Mouse (Mus musculus): ENCODE results near the gene Dnah11. TPM values are rescaled to one million over a fixed set of nuclear protein-coding genes. Genes with fewer than 3 reads are reported as not detected.
"Not testable (repeated sequence)": the region's sequence is repeated elsewhere in the genome, so short reads cannot be mapped to it uniquely, and the experiment has no call there.

Dnah11 gene
- polyA plus RNA-seq, 1 experiment from 2014 or later: 0.19 TPM

DNA sequence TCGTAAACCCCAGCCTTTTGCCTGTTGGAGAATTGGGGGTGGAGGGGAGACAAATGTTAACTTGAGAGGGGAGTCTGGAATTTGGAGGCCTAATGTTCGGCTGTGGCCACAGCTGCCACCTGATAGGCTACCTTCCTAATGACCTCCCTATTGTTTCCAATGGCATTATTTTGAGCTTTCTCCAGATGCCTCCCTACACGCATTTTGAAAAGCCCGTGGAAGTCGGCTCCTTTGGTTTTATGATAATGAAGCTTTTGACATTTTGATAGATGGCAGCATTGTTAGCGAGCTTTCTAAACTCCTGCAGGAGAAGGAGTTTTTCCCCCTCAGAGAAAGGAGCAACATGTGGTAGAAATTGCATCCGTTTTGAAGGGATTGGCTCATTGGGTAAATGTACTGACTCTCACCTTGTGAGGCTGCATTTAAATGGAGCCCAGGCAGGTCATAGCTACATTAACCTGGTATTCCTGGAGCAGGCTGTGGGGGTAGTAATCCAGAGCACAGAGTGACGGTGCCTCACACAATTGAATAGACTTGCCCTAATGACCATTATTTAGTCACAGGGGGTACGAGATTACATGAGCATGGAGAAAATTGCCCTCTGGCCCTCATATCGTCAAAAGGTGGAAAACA lies 284.1 kb downstream of the Dnah11 start:
- ATAC-seq: no peak

DNA sequence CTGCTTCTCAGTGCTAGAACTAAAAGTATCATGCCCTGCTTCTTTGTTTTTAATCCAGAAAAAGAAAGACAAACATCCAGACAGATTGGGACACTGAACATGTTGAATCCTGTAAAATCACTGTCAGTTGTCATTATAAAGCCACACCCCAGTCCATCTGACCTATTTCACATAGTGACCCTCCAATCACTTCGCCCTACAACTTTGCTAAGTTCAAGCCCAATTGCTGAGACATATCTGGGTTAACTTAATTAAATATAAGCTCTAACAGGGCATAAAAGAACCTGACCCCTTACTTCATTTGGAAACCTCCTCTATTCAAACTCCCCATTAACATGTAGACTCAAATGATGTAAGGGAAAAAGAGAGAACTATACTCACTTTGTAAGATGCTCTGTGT lies 287.4 kb downstream of the Dnah11 start:
- 86% methylated on average over 1 of the region's 1 CpGs for WGBS
- no peak for ATAC-seq
- no peaks in the 10 kb centered on the region for H3K36me3 ChIP-seq (ENCODE audit: control insufficient read depth, insufficient read depth, low read length)

More for the DNA sequence above, 284.1 kb downstream of the Dnah11 start:
- no peak overlapping the region for H3K9ac ChIP-seq (ENCODE audit: low read depth, low read length)
- H3K27ac ChIP-seq (ENCODE audit: low read length): no peak overlapping the region
- 14% methylated on average over 10 of the region's 10 CpGs for WGBS
- H3K4me2 ChIP-seq (ENCODE audit: low read length): no peak overlapping the region
- no peaks in the 10 kb centered on the region for H3K27me3 ChIP-seq (ENCODE audit: control insufficient read depth, insufficient read depth, low read depth, low read length)
- no peaks in the 10 kb centered on the region for H3K9me3 ChIP-seq (replicated peaks; ENCODE audit: control insufficient read depth, low read length, poor library complexity, severe bottlenecking)
- H3K36me3 ChIP-seq (ENCODE audit: control insufficient read depth, insufficient read depth, low read length): no peaks in the 10 kb centered on the region
- no peak overlapping the region for H3K4me3 ChIP-seq (ENCODE audit: low read depth, low read length)
- H3K4me1 ChIP-seq (ENCODE audit: control insufficient read depth, insufficient read depth, low read length): peaks cover 5% of the 10 kb centered on the region; the same call in 1 of the 2 replicates

DNA sequence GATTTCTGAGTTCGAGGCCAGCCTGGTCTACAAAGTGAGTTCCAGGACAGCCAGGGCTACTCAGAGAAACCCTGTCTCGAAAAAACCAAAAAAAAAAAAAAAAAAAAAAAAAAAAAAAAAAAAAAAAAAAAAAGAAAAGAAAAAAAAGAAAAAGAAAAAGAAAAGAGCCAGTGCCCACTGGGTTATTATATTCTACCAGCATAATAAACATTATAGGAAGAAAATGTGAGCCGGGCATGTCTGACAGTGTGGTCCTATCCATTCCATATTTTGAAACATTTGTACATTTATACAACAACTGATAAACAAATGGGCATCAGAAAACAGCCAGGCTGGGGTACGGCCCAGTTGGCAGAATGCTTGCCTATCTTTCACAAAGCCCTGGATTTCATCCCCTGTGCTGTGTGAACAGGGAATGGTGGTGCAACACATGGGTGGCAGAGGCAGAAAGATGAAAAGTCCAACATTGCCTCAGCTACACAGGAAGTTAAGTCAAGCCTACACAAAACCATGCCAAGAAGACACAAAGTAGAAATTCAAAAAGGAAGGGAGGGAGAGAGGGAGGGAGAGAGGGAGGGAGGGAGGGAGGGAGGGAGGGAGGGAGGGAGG lies 293.5 kb downstream of the Dnah11 start:
- H3K4me1 ChIP-seq (ENCODE audit: control insufficient read depth, insufficient read depth, low read length): not testable (repeated sequence)

More for the DNA sequence above, 287.4 kb downstream of the Dnah11 start:
- no peaks in the 10 kb centered on the region for H3K27me3 ChIP-seq (ENCODE audit: control insufficient read depth, insufficient read depth, low read depth, low read length)
- H3K9me3 ChIP-seq (replicated peaks; ENCODE audit: control insufficient read depth, low read length, poor library complexity, severe bottlenecking): no peaks in the 10 kb centered on the region
- no peak overlapping the region for H3K4me2 ChIP-seq (ENCODE audit: low read length)
- H3K4me3 ChIP-seq (ENCODE audit: low read depth, low read length): no peak overlapping the region
- no peak overlapping the region for H3K9ac ChIP-seq (ENCODE audit: low read depth, low read length)
- H3K4me1 ChIP-seq (ENCODE audit: control insufficient read depth, insufficient read depth, low read length): peaks cover 5% of the 10 kb centered on the region; the same call in 1 of the 2 replicates
- no peak overlapping the region for H3K27ac ChIP-seq (ENCODE audit: low read length)

DNA sequence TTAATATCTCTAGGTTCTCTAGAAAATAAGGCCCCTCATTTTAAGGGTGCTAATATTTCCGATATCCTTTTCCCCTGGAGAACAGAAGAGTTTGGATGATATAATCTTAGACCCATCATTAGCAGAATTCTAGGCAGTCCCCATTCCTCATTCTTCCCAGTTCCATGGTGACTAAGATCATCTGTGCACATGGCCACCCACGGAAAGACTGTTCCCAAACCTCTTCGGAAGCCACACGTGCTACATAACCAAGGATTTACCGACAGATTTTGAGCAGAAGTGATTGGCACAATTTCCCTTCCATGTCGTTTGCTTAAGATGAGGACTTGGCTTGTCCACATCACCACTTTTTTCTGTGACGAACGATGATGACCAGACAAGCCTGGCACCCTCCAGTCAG lies 295.2 kb downstream of the Dnah11 start:
- H3K9ac ChIP-seq (ENCODE audit: low read depth, low read length): no peak overlapping the region
- H3K36me3 ChIP-seq (ENCODE audit: control insufficient read depth, insufficient read depth, low read length): no peaks in the 10 kb centered on the region
- H3K27me3 ChIP-seq (ENCODE audit: control insufficient read depth, insufficient read depth, low read depth, low read length): no peaks in the 10 kb centered on the region
- H3K9me3 ChIP-seq (replicated peaks; ENCODE audit: control insufficient read depth, low read length, poor library complexity, severe bottlenecking): no peaks in the 10 kb centered on the region
- no peaks in the 10 kb centered on the region for H3K4me1 ChIP-seq (ENCODE audit: control insufficient read depth, insufficient read depth, low read length)
- H3K27ac ChIP-seq (ENCODE audit: low read length): no peak overlapping the region
- H3K4me2 ChIP-seq (ENCODE audit: low read length): no peak overlapping the region
- WGBS: 92% methylated on average over 8 of the region's 8 CpGs
- H3K4me3 ChIP-seq (ENCODE audit: low read depth, low read length): no peak overlapping the region
- no peak for ATAC-seq

More for the DNA sequence above, 293.5 kb downstream of the Dnah11 start:
- H3K9me3 ChIP-seq (replicated peaks; ENCODE audit: control insufficient read depth, low read length, poor library complexity, severe bottlenecking); H3K27ac ChIP-seq (ENCODE audit: low read length); H3K4me3 ChIP-seq (ENCODE audit: low read depth, low read length); H3K27me3 ChIP-seq (ENCODE audit: control insufficient read depth, insufficient read depth, low read depth, low read length); H3K9ac ChIP-seq (ENCODE audit: low read depth, low read length); H3K4me2 ChIP-seq (ENCODE audit: low read length); H3K36me3 ChIP-seq (ENCODE audit: control insufficient read depth, insufficient read depth, low read length); ATAC-seq: not testable (repeated sequence)
- WGBS: 79% methylated on average over 4 of the region's 4 CpGs

DNA sequence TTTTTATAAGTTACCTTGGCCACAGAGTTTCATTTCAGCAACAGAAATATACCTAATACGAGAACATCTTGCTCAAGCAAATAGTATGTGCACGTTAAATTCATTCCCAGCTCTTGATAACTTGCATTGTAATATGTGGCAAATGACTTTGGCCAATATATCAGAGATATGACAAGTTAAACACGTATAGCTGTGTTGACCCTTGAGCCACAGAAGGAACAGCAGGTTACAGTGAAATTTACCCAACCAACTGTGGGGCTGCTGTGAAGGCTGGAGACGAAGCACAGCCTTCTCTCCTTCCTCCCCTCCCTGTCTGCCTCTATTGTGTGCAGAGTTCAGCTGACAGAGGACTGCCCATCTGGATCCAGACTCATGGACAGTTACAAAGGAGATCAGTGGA lies 297.5 kb downstream of the Dnah11 start:
- not testable (repeated sequence) for H3K36me3 ChIP-seq (ENCODE audit: control insufficient read depth, insufficient read depth, low read length); ATAC-seq; H3K4me1 ChIP-seq (ENCODE audit: control insufficient read depth, insufficient read depth, low read length); H3K27ac ChIP-seq (ENCODE audit: low read length); H3K27me3 ChIP-seq (ENCODE audit: control insufficient read depth, insufficient read depth, low read depth, low read length); H3K9ac ChIP-seq (ENCODE audit: low read depth, low read length); H3K4me2 ChIP-seq (ENCODE audit: low read length); H3K9me3 ChIP-seq (replicated peaks; ENCODE audit: control insufficient read depth, low read length, poor library complexity, severe bottlenecking); H3K4me3 ChIP-seq (ENCODE audit: low read depth, low read length)
- 50% methylated on average over 1 of the region's 4 CpGs for WGBS

DNA sequence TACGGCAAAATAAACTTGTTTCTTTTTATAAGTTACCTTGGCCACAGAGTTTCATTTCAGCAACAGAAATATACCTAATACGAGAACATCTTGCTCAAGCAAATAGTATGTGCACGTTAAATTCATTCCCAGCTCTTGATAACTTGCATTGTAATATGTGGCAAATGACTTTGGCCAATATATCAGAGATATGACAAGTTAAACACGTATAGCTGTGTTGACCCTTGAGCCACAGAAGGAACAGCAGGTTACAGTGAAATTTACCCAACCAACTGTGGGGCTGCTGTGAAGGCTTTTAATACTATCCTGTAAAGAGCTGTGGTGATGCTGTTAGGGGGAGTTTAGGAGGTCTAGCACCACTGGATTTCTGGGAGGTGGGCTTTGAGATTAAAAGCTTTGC lies 298.0 kb downstream of the Dnah11 start:
- not testable (repeated sequence) for ATAC-seq

DNA sequence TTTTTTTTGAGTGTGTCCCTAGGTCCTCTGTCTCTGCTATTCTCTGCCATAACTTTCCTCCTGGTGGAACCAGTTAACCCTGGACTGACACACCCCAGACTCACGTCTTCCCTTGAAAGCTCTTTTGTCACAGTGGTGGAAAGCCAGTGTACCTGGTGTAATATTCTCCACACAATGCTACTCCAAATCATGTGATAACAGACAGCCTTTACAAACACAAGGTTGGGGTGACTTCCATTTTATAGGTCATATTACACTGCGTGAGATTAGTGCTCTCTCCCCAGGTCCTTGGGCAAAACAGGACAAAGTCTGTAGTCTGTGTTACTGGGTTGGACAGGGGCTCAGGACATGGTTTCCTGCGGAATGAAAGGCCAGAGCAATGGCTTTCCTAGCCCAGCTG lies 311.4 kb downstream of the Dnah11 start:
- WGBS: 86% methylated on average over 3 of the region's 3 CpGs
- H3K4me3 ChIP-seq (ENCODE audit: low read depth, low read length): no peak overlapping the region

More for the DNA sequence above, 298.0 kb downstream of the Dnah11 start:
- not testable (repeated sequence) for H3K4me3 ChIP-seq (ENCODE audit: low read depth, low read length); H3K36me3 ChIP-seq (ENCODE audit: control insufficient read depth, insufficient read depth, low read length); H3K4me2 ChIP-seq (ENCODE audit: low read length); H3K27ac ChIP-seq (ENCODE audit: low read length); H3K9me3 ChIP-seq (replicated peaks; ENCODE audit: control insufficient read depth, low read length, poor library complexity, severe bottlenecking); H3K9ac ChIP-seq (ENCODE audit: low read depth, low read length); H3K4me1 ChIP-seq (ENCODE audit: control insufficient read depth, insufficient read depth, low read length); H3K27me3 ChIP-seq (ENCODE audit: control insufficient read depth, insufficient read depth, low read depth, low read length)
- WGBS: no CpG with 5 or more reads among the region's 4 CpGs

DNA sequence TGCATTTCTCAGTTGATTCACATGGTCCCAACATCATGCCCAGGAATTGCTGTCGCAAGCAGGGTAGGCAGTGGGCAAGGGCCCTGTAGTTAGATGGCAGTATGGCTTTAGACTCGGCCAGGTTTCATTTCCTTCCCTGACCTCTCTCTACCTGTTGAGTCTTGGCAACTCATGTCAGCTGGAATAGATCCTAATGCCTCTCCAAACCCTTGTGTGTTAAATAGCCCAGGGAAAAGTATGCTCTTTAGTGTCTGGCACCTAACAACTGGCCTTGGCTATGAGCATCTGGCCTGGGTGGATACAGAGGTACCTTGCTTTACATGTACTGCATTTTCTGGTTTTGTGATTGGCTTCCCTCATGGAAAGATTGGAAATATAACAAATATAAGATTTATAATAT lies 314.2 kb downstream of the Dnah11 start:
- H3K27me3 ChIP-seq (ENCODE audit: control insufficient read depth, insufficient read depth, low read depth, low read length): no peaks in the 10 kb centered on the region
- H3K4me2 ChIP-seq (ENCODE audit: low read length): no peak overlapping the region
- no peak for ATAC-seq
- WGBS: 90% methylated on average over 2 of the region's 2 CpGs
- H3K36me3 ChIP-seq (ENCODE audit: control insufficient read depth, insufficient read depth, low read length): no peaks in the 10 kb centered on the region
- H3K9ac ChIP-seq (ENCODE audit: low read depth, low read length): no peak overlapping the region
- no peak overlapping the region for H3K27ac ChIP-seq (ENCODE audit: low read length)
- H3K4me3 ChIP-seq (ENCODE audit: low read depth, low read length): no peak overlapping the region
- H3K4me1 ChIP-seq (ENCODE audit: control insufficient read depth, insufficient read depth, low read length): no peaks in the 10 kb centered on the region
- H3K9me3 ChIP-seq (replicated peaks; ENCODE audit: control insufficient read depth, low read length, poor library complexity, severe bottlenecking): no peaks in the 10 kb centered on the region

More for the DNA sequence above, 311.4 kb downstream of the Dnah11 start:
- H3K27me3 ChIP-seq (ENCODE audit: control insufficient read depth, insufficient read depth, low read depth, low read length): no peaks in the 10 kb centered on the region
- no peak overlapping the region for H3K9ac ChIP-seq (ENCODE audit: low read depth, low read length)
- no peaks in the 10 kb centered on the region for H3K4me1 ChIP-seq (ENCODE audit: control insufficient read depth, insufficient read depth, low read length)
- no peak overlapping the region for H3K27ac ChIP-seq (ENCODE audit: low read length)
- ATAC-seq: no peak
- no peaks in the 10 kb centered on the region for H3K36me3 ChIP-seq (ENCODE audit: control insufficient read depth, insufficient read depth, low read length)
- H3K4me2 ChIP-seq (ENCODE audit: low read length): no peak overlapping the region
- H3K9me3 ChIP-seq (replicated peaks; ENCODE audit: control insufficient read depth, low read length, poor library complexity, severe bottlenecking): no peaks in the 10 kb centered on the region

DNA sequence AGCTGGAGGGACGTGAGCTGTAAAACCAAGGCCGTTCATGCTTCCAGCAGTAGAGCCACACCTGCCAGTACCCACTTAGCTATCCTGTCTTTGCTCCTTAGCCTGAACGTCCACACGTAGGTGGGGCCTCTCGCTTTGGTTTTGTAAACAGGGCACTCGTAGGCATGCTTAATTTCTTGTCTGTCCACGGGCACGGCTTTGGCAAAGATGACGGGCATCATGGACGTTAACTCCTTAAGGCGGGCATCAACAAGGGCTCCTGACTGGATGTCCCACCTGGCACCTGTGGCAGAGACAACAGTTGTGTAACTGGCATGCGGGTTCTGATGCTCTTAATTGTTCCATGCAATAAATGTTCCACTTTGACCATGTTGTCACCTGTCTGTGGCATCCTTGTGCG lies 320.5 kb downstream of the Dnah11 start:
- H3K4me1 ChIP-seq (ENCODE audit: control insufficient read depth, insufficient read depth, low read length): no peaks in the 10 kb centered on the region
- H3K4me2 ChIP-seq (ENCODE audit: low read length): no peak overlapping the region
- ATAC-seq: no peak
- H3K27ac ChIP-seq (ENCODE audit: low read length): no peak overlapping the region
- H3K36me3 ChIP-seq (ENCODE audit: control insufficient read depth, insufficient read depth, low read length): no peaks in the 10 kb centered on the region
- no peak overlapping the region for H3K4me3 ChIP-seq (ENCODE audit: low read depth, low read length)
- H3K9ac ChIP-seq (ENCODE audit: low read depth, low read length): no peak overlapping the region
- WGBS: 96% methylated on average over 13 of the region's 13 CpGs
- H3K9me3 ChIP-seq (replicated peaks; ENCODE audit: control insufficient read depth, low read length, poor library complexity, severe bottlenecking): no peaks in the 10 kb centered on the region
- H3K27me3 ChIP-seq (ENCODE audit: control insufficient read depth, insufficient read depth, low read depth, low read length): no peaks in the 10 kb centered on the region

All from midbrain, embryonic 16.5 days (tissue).